Mouse (Mus musculus) small intestine, adult 2 months (tissue): ENCODE results near the gene Inpp5f. TPM values are rescaled to one million over a fixed set of nuclear protein-coding genes. Genes with fewer than 3 reads are reported as not detected.

ENCODE experiments used
- H3K27ac ChIP-seq: fragments of 200-500 bp; 2 replicates; pipeline ENCODE4 v1.5.1; 2012; ENCODE audit warnings: low read depth, low read length, control low read depth, inconsistent platforms; ENCODE audit not compliant: insufficient read depth
- H3K27me3 ChIP-seq: fragments of 200-500 bp; 2 replicates; pipeline ENCODE4 v1.6.1; 2012; ENCODE audit warnings: mild to moderate bottlenecking, moderate library complexity, low read length, inconsistent platforms; ENCODE audit not compliant: control insufficient read depth, insufficient read depth
- H3K36me3 ChIP-seq: fragments of 200-500 bp; 2 replicates; pipeline ENCODE4 v1.6.1; 2012; ENCODE audit warnings: mild to moderate bottlenecking, low read length, control low read depth, inconsistent platforms; ENCODE audit not compliant: control insufficient read depth, insufficient read depth
- H3K4me1 ChIP-seq: fragments of 200-500 bp; 2 replicates; pipeline ENCODE4 v1.6.1; 2012; ENCODE audit warnings: low read length, inconsistent platforms, mixed read lengths; ENCODE audit not compliant: control insufficient read depth, insufficient read depth, insufficient read length
- H3K4me3 ChIP-seq: fragments of 200-500 bp; 2 replicates; pipeline ENCODE4 v1.5.1; 2012; ENCODE audit warnings: low read depth, mild to moderate bottlenecking, control low read depth, inconsistent platforms, low read length, moderate library complexity
- CTCF ChIP-seq: fragments of 200-500 bp; IDR thresholded peaks from 2 replicates; pipeline ENCODE4 v1.5.1; 2012; ENCODE audit warnings: low read depth, mild to moderate bottlenecking, control low read depth, inconsistent platforms, low read length, moderate library complexity, mixed read lengths; ENCODE audit not compliant: insufficient replicate concordance, insufficient read length; ENCODE audit errors: extremely low read depth
- POLR2A ChIP-seq: fragments of 200-500 bp; IDR thresholded peaks from 2 replicates; pipeline ENCODE4 v1.6.1; 2012; ENCODE audit warnings: low read depth, mild to moderate bottlenecking, control low read depth, inconsistent platforms, low read length, moderate library complexity
- WGBS: fragments of 180-500 bp; shearing (Covaris S2); methylation state at CpG from one replicate; pipeline ENCODE4 v1.1.7; 2018; 5-methylcytosine and 5-hydroxymethylcytosine counted together
- polyA plus RNA-seq: library from polyadenylated mRNA; depleted of rRNA; stranded (reverse); fragments of >200 nt; gene quantifications from 2 replicates; pipeline ENCODE4 v1.2.3, GENCODE M21; 2012

The Inpp5f gene
- polyA plus RNA-seq, 1 experiment: 2.0 TPM

DNA sequence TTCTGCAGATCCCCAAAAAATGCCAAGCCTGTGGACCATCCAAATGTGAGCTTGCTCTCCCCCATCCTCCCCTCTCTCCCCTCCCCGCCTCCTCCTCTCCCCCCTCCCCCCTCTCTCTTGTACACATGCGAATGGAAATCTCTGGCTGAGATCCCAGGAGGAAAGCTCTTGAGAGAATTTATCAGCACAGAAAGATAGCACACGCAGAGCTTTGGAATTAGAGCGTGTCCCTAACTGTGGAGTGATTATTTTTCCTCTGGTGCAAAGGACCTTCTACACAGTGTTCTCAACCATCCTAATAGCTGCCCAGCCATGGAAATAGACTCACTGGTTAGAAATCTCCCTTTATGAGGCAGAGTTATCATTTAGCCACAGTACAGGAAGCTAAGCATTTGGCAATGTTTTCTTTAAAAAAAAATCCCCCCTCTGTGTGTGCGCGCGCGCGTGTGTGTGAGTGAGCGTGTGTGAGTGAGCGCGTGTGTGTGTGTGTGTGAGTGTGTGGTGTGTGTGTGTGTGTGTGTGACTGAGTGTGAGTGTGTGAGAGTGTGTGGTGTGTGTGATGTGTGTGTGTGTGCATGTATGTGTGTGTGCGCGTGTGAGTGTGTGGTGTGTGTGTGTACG, 29.2 kb upstream of the Inpp5f start:
- H3K27me3 ChIP-seq: no peaks in the 10 kb centered on the region
- H3K36me3 ChIP-seq: no peaks in the 10 kb centered on the region
- H3K27ac ChIP-seq: no peak overlapping the region
- TF ChIP-seq POLR2A (no peak), CTCF (no peak)
- H3K4me1 ChIP-seq: no peaks in the 10 kb centered on the region
- no peak overlapping the region for H3K4me3 ChIP-seq
- 67% methylated on average over 15 of the region's 15 CpGs for WGBS

DNA sequence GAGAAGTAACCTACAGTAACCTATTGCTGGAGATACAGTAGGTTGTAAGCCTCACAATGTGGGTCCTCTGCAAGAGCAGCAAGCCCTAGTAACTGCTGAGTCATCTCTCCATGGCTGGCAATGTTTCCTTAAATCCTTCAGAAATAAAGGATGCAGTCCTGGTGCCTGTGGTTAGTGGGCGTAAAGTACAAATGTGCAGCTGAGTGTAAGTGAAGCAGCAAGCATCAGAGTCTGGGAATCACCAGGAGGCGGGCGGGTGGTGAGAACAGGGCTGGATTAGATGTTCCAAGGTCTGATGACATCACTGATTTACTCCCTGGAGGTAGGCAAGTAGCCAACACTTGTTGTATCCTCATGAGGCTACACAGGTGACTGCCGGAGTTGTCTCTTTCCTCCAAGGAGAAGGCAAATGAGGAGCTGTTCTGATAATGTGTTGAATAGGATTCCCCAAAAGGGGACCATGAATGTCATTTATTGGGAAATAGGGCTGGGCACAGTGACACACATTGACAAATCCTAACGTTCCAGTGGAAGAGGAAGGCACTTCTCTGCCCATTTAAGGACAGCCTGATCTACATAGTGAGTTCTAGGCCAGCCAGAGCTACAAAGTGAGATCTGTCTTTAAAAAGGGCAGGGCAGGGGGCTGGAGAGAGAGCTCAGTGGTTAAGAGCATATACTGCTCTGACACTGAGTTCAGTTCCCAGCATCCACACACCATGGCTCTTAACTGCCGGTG, 27.7 kb upstream of the Inpp5f start:
- WGBS: 43% methylated on average over 6 of the region's 6 CpGs
- H3K27ac ChIP-seq: no peak overlapping the region
- H3K4me3 ChIP-seq: no peak overlapping the region
- TF ChIP-seq CTCF (no peak), POLR2A (no peak)
- no peaks in the 10 kb centered on the region for H3K27me3 ChIP-seq
- no peaks in the 10 kb centered on the region for H3K4me1 ChIP-seq
- H3K36me3 ChIP-seq: no peaks in the 10 kb centered on the region

DNA sequence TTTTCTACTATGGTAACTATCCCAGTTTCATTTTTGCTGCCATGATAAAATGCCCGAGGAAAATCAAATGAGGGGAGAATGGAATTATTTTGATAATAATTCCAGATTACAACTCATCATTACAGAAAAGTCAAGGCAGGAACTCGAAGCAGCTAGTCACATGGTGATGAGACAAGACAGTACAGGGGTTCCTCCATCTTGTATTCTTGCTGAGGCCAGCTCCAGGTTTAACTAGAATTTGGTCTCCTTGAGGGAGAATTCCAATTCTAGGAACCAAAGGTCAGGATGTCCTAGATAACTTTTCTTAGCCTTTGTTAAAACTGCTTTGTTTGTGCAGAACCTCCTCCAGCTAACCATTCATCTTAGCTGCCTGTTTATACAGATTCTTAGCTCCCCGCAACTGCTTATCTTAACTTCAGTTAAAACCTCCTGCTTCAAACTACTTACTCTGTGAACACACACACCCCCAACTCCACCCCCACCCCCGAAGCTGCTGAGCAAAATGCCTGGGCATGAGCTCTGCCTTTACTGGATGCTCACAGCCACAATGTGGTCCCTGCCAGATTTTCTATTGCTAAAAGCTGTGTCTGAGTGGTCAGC, 23.7 kb upstream of the Inpp5f start:
- Histone ChIP-seq H3K27ac (no peak overlapping the region), H3K4me3 (no peak overlapping the region), H3K36me3 (no peaks in the 10 kb centered on the region), H3K27me3 (no peaks in the 10 kb centered on the region), H3K4me1 (no peaks in the 10 kb centered on the region; the same call in 1 of the 2 replicates)
- WGBS: 45% methylated on average over 4 of the region's 4 CpGs
- no peak for TF ChIP-seq CTCF
- TF ChIP-seq POLR2A: no peak

DNA sequence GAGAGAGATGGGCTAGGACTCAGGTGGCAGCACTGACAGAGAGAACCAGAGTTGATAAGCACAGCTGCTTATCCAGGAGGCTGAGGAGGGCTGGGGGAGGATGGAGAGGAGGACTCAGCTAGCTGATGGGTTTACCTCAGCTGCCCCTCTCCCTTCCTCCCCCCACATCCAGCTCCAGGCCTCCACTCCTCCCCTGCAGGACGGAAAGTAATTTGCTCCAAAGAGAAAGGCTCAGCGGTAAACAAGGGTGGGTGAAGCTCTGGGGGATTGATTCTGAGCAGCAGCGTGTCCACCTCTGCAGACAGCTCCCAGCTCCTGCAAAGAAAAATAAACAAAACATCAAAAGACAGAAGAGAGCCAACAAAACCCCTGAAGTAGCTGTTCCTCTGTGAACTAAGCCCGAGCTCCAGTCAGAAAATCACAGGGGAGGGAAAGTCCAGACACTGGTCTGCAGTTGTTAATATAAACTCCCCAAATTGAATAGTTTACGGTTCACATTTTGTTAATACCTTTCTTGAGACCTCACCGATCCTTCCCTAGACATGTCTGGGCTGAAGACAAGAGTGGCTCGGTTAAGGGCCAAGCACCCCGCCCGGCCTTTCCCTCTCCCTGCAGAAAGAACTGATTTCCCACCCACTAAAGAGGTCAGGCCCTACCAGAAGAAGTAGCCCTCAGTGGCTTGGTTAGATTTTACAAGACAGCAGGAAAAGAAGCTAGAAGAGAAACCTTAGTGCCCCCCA, 19.6 kb upstream of the Inpp5f start:
- no peaks in the 10 kb centered on the region for H3K36me3 ChIP-seq
- H3K27me3 ChIP-seq: no peaks in the 10 kb centered on the region
- no peak overlapping the region for H3K4me3 ChIP-seq
- TF ChIP-seq CTCF: no peak
- TF ChIP-seq POLR2A: no peak
- no peaks in the 10 kb centered on the region; the same call in 1 of the 2 replicates for H3K4me1 ChIP-seq
- H3K27ac ChIP-seq: peak overlapping the region; percentile 22; the same call in 1 of the 2 replicates
- WGBS: 61% methylated on average over 9 of the region's 9 CpGs

DNA sequence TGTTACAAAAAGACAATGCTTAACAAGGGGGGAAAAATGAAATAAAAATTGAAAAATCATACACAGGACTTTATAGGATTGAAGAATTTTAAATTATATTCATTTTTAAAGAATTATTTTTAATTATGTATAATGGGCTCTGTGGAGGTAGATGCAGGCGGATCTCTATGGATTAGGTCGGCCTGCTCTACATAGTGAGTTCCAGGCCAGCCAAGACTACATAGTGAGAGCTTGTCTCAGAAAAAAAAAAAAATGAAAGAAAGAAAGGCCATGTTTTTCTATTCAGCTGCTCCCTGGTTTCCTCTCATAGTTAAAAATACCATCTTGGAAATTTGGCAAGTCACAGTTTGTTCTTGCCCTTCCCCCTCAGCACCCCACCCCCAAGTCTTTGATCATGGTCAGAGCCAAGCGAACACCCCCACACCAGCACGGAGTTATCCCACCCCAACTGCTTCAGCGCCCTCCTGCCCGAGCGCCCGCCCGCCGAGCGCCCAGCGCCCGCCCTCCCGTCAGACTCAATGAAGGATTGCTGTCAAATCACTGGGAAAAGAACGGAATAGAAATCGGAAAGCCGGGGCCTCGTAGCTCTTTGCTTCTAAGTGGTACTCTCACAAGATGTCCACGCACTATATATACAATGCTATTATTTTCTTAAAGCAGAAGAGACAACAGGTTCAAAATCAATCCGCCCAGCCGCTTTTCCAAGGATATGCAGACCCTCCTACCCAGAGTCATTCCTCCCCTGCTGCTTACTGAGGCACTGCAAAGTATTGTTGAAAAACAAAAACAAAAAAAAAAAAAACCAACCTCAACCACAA, 18.8 kb upstream of the Inpp5f start:
- Histone ChIP-seq H3K36me3 (no peaks in the 10 kb centered on the region), H3K27me3 (no peaks in the 10 kb centered on the region), H3K4me1 (no peaks in the 10 kb centered on the region; the same call in 1 of the 2 replicates), H3K4me3 (no peak overlapping the region; the same call in 1 of the 2 replicates), H3K27ac (peak overlapping the region; percentile 22)
- TF ChIP-seq CTCF (no peak), POLR2A (no peak)
- WGBS: 72% methylated on average over 21 of the region's 21 CpGs

DNA sequence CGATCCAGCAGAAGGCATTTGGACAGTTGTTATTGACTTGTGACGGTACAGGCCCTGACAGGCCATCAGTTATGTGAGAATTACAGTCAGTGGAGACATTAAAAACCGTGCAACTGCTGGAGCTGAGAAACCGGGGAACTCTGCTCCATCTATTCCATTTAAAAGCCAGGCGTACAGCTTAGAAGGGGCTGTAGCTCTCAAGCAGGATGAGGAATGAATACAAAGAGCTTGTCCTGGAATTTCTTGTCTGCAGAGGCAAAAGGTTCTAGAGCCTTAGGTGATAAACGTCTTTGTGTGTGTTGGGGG, 18.2 kb upstream of the Inpp5f start:
- WGBS: 67% methylated on average over 6 of the region's 6 CpGs
- Histone ChIP-seq H3K27ac (no peak overlapping the region; the same call in 1 of the 2 replicates), H3K4me1 (no peaks in the 10 kb centered on the region; the same call in 1 of the 2 replicates), H3K27me3 (no peaks in the 10 kb centered on the region), H3K36me3 (no peaks in the 10 kb centered on the region), H3K4me3 (no peak overlapping the region)
- TF ChIP-seq POLR2A: no peak
- TF ChIP-seq CTCF: no peak

DNA sequence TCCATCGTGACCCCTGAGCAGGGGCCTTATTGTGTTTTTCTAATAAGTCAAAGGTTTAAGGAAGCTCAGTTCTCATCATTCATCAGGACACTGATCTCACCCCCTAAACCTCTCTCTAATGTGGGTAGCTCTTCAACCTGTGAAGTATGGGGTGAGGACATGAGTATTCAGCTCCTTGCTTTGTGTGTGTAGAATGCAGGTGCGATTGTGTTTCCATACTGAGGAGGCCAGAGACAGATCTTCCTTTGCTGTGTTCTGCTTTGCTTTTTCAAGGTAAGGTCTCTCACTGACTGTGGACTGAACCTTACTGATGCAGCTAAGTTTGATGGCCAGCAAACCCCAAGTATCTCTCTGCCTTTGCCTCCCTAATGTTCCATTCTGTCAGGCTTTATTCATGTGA, 14.9 kb upstream of the Inpp5f start:
- TF ChIP-seq CTCF (no peak), POLR2A (no peak)
- 97% methylated on average over 2 of the region's 2 CpGs for WGBS
- no peak overlapping the region for H3K4me3 ChIP-seq
- H3K36me3 ChIP-seq: no peaks in the 10 kb centered on the region
- no peaks in the 10 kb centered on the region for H3K27me3 ChIP-seq
- H3K4me1 ChIP-seq: no peaks in the 10 kb centered on the region; the same call in 1 of the 2 replicates
- no peak overlapping the region for H3K27ac ChIP-seq
